Mouse (Mus musculus) brain, embryonic 18.5 days (tissue): ENCODE measurements around the gene Eif3j1.
"Not testable (repeated sequence)": the region's sequence is repeated elsewhere in the genome, so short reads cannot be mapped to it uniquely, and the experiment has no call there.

Experiments
- DNase-seq: peaks from one replicate; pipeline ENCODE4 v3.0.0-alpha.2; 2012; ENCODE audit warnings: low read depth, low spot score

Gene Eif3j1

GRCm38 (mm10) chr2:122027862-122028755 lies at the start of gene Eif3j1:
TSS of gene Eif3j1 (plus strand) at chr2:122028546.
- DNase-seq, result peak; percentile 86

GRCm38 (mm10) chr2:121995738-121996137 lies 32.6 kb upstream of the Eif3j1 start:
- no peak for DNase-seq

GRCm38 (mm10) chr2:122008832-122009231 lies 19.5 kb upstream of the Eif3j1 start:
- no peak for DNase-seq

GRCm38 (mm10) chr2:122011441-122011840 lies 16.9 kb upstream of the Eif3j1 start:
- no peak for DNase-seq

- no peak for DNase-seq
Measured at GRCm38 (mm10) chr2:122018705-122019104, 9.6 kb upstream of the Eif3j1 start.

- DNase-seq, result no peak
Measured at GRCm38 (mm10) chr2:122022284-122022683, 6.1 kb upstream of the Eif3j1 start.

- not testable (repeated sequence) for DNase-seq
Measured at GRCm38 (mm10) chr2:122027091-122027490, 1.3 kb upstream of the Eif3j1 start.

- no peak for DNase-seq
Measured at GRCm38 (mm10) chr2:122028756-122029700, 682 bp downstream of the Eif3j1 start.

GRCm38 (mm10) chr2:122031970-122032369 lies 3.6 kb downstream of the Eif3j1 start:
- no peak for DNase-seq

GRCm38 (mm10) chr2:122036064-122036463 lies 7.7 kb downstream of the Eif3j1 start:
- no peak for DNase-seq

GRCm38 (mm10) chr2:122043926-122044325 lies 15.6 kb downstream of the Eif3j1 start:
- no peak for DNase-seq

GRCm38 (mm10) chr2:122059365-122060115 lies 31.2 kb downstream of the Eif3j1 start:
- no peak for DNase-seq

GRCm38 (mm10) chr2:122065200-122065969 lies 37.0 kb downstream of the Eif3j1 start:
- no peak for DNase-seq

- DNase-seq, result no peak
Measured at GRCm38 (mm10) chr2:122066241-122066640, 37.9 kb downstream of the Eif3j1 start.

GRCm38 (mm10) chr2:122069144-122069912 lies 41.0 kb downstream of the Eif3j1 start:
- DNase-seq, result no peak

GRCm38 (mm10) chr2:122069922-122070321 lies 41.6 kb downstream of the Eif3j1 start:
- DNase-seq, result no peak

- no peak for DNase-seq
Measured at GRCm38 (mm10) chr2:122081728-122082456, 53.5 kb downstream of the Eif3j1 start.

- no peak for DNase-seq
Measured at GRCm38 (mm10) chr2:122086446-122086845, 58.1 kb downstream of the Eif3j1 start.

GRCm38 (mm10) chr2:122093844-122094243 lies 65.5 kb downstream of the Eif3j1 start:
- DNase-seq, result no peak
